Mouse (Mus musculus): ENCODE results near the gene Acvr1b.

Gene Acvr1b

GRCm38 (mm10) chr15:101250220-101250800 is 76.4 kb downstream of the Acvr1b start:
- peak; percentile 52 for DNase-seq (ENCODE audit: low read depth)

- DNase-seq (ENCODE audit: low read depth) = no peak
Observed at GRCm38 (mm10) chr15:101251930-101252329, 78.1 kb downstream of the Acvr1b start.

GRCm38 (mm10) chr15:101252614-101253013 is 78.7 kb downstream of the Acvr1b start:
- DNase-seq (ENCODE audit: low read depth) = peak; percentile 70

GRCm38 (mm10) chr15:101253563-101253885 is 79.7 kb downstream of the Acvr1b start:
- DNase-seq (ENCODE audit: low read depth) = no peak

GRCm38 (mm10) chr15:101253886-101254795 is 80.3 kb downstream of the Acvr1b start, which contains the start of gene Nr4a1:
Gene Nr4a1 (plus strand): TSS chr15:101254269.
- DNase-seq (ENCODE audit: low read depth) = peak; percentile 95

GRCm38 (mm10) chr15:101255842-101256462 is 82.1 kb downstream of the Acvr1b start:
- peak; percentile 78 for DNase-seq (ENCODE audit: low read depth)

- no peak for DNase-seq (ENCODE audit: low read depth)
Observed at GRCm38 (mm10) chr15:101256463-101257206, 82.8 kb downstream of the Acvr1b start.

- DNase-seq (ENCODE audit: low read depth) = peak; percentile 93
Observed at GRCm38 (mm10) chr15:101258420-101258819, 84.6 kb downstream of the Acvr1b start.

- DNase-seq (ENCODE audit: low read depth) = no peak
Observed at GRCm38 (mm10) chr15:101259922-101260321, 86.1 kb downstream of the Acvr1b start.

- peak; percentile 34 for DNase-seq (ENCODE audit: low read depth)
Observed at GRCm38 (mm10) chr15:101260387-101260786, 86.5 kb downstream of the Acvr1b start.

- peak; percentile 63 for DNase-seq (ENCODE audit: low read depth)
Observed at GRCm38 (mm10) chr15:101260874-101261622, 87.2 kb downstream of the Acvr1b start.

- peak; percentile 54 for DNase-seq (ENCODE audit: low read depth)
Observed at GRCm38 (mm10) chr15:101262502-101262901, 88.6 kb downstream of the Acvr1b start.
